Mouse (Mus musculus): ENCODE results near the gene Gp9. TPM values are rescaled to one million over a fixed set of nuclear protein-coding genes. Genes with fewer than 3 reads are reported as not detected.

Gene Gp9
- polyA plus RNA-seq, 1 experiment from 2014 or later: 3.3 TPM

GRCm38 (mm10) chr6:87736923-87737322, 40.9 kb upstream of the Gp9 start:
- H3K4me1 ChIP-seq (ENCODE audit: control insufficient read depth, insufficient read depth, low read length): peaks cover 25% of the 10 kb centered on the region
- no peak overlapping the region for H3K9ac ChIP-seq (ENCODE audit: low read length)
- no peak overlapping the region for H3K4me2 ChIP-seq (ENCODE audit: low read depth, low read length)
- ATAC-seq (replicated peaks; ENCODE audit: extremely low read depth, insufficient read depth, low FRiP score): no peak
- no peak overlapping the region for H3K27ac ChIP-seq (ENCODE audit: low read length)
- WGBS: 61% methylated on average over 4 of the region's 4 CpGs
- peaks cover 12% of the 10 kb centered on the region for H3K27me3 ChIP-seq (ENCODE audit: control insufficient read depth, insufficient read depth, low read length)
- no peaks in the 10 kb centered on the region for H3K9me3 ChIP-seq (replicated peaks; ENCODE audit: control insufficient read depth, low read length)
- H3K36me3 ChIP-seq (ENCODE audit: control insufficient read depth, insufficient read depth): no peaks in the 10 kb centered on the region
- H3K4me3 ChIP-seq (ENCODE audit: low read length): no peak overlapping the region

GRCm38 (mm10) chr6:87737921-87738626, 39.8 kb upstream of the Gp9 start:
- H3K4me1 ChIP-seq (ENCODE audit: control insufficient read depth, insufficient read depth, low read length): peaks cover 17% of the 10 kb centered on the region
- H3K27ac ChIP-seq (ENCODE audit: low read length): no peak overlapping the region
- H3K27me3 ChIP-seq (ENCODE audit: control insufficient read depth, insufficient read depth, low read length): 0 out of 2 replicates have a peak, but pooled peaks cover 4% of the 10 kb centered on the region
- no peak overlapping the region for H3K4me3 ChIP-seq (ENCODE audit: low read length)
- H3K9me3 ChIP-seq (replicated peaks; ENCODE audit: control insufficient read depth, low read length): no peaks in the 10 kb centered on the region
- no peak overlapping the region for H3K4me2 ChIP-seq (ENCODE audit: low read depth, low read length)
- no peak overlapping the region for H3K9ac ChIP-seq (ENCODE audit: low read length)
- ATAC-seq (replicated peaks; ENCODE audit: extremely low read depth, insufficient read depth, low FRiP score): no peak
- WGBS: 80% methylated on average over 4 of the region's 4 CpGs
- no peaks in the 10 kb centered on the region for H3K36me3 ChIP-seq (ENCODE audit: control insufficient read depth, insufficient read depth)

- no peak overlapping the region for H3K9ac ChIP-seq (ENCODE audit: low read length)
- no peaks in the 10 kb centered on the region for H3K27me3 ChIP-seq (ENCODE audit: control insufficient read depth, insufficient read depth, low read length)
- H3K4me2 ChIP-seq (ENCODE audit: low read depth, low read length): no peak overlapping the region
- H3K27ac ChIP-seq (ENCODE audit: low read length): peak overlapping the region; percentile 52; the same call in 1 of the 2 replicates
- H3K4me1 ChIP-seq (ENCODE audit: control insufficient read depth, insufficient read depth, low read length): peaks cover 6% of the 10 kb centered on the region; the same call in 1 of the 2 replicates
- ATAC-seq (replicated peaks; ENCODE audit: extremely low read depth, insufficient read depth, low FRiP score): 0 out of 2 replicates have a peak, but pooled peaks have one; percentile 7
- H3K9me3 ChIP-seq (replicated peaks; ENCODE audit: control insufficient read depth, low read length): no peaks in the 10 kb centered on the region
- no peaks in the 10 kb centered on the region for H3K36me3 ChIP-seq (ENCODE audit: control insufficient read depth, insufficient read depth)
- H3K4me3 ChIP-seq (ENCODE audit: low read length): no peak overlapping the region
- 30% methylated on average over 6 of the region's 6 CpGs for WGBS
Measured at GRCm38 (mm10) chr6:87739898-87740297, 38.0 kb upstream of the Gp9 start.

GRCm38 (mm10) chr6:87740496-87740895, 37.4 kb upstream of the Gp9 start:
- no peak overlapping the region for H3K27ac ChIP-seq (ENCODE audit: low read length)
- H3K36me3 ChIP-seq (ENCODE audit: control insufficient read depth, insufficient read depth): no peaks in the 10 kb centered on the region
- no peak overlapping the region for H3K4me3 ChIP-seq (ENCODE audit: low read length)
- H3K27me3 ChIP-seq (ENCODE audit: control insufficient read depth, insufficient read depth, low read length): no peaks in the 10 kb centered on the region
- no peak for ATAC-seq (replicated peaks; ENCODE audit: extremely low read depth, insufficient read depth, low FRiP score)
- no peaks in the 10 kb centered on the region for H3K9me3 ChIP-seq (replicated peaks; ENCODE audit: control insufficient read depth, low read length)
- H3K9ac ChIP-seq (ENCODE audit: low read length): no peak overlapping the region
- H3K4me2 ChIP-seq (ENCODE audit: low read depth, low read length): no peak overlapping the region
- peaks cover 6% of the 10 kb centered on the region; the same call in 1 of the 2 replicates for H3K4me1 ChIP-seq (ENCODE audit: control insufficient read depth, insufficient read depth, low read length)

GRCm38 (mm10) chr6:87741978-87742377, 35.9 kb upstream of the Gp9 start:
- Histone ChIP-seq H3K27ac (ENCODE audit: low read length) (no peak overlapping the region), H3K9me3 (replicated peaks; ENCODE audit: control insufficient read depth, low read length) (no peaks in the 10 kb centered on the region), H3K27me3 (ENCODE audit: control insufficient read depth, insufficient read depth, low read length) (no peaks in the 10 kb centered on the region), H3K4me3 (ENCODE audit: low read length) (no peak overlapping the region), H3K9ac (ENCODE audit: low read length) (no peak overlapping the region), H3K4me2 (ENCODE audit: low read depth, low read length) (no peak overlapping the region), H3K36me3 (ENCODE audit: control insufficient read depth, insufficient read depth) (no peaks in the 10 kb centered on the region), H3K4me1 (ENCODE audit: control insufficient read depth, insufficient read depth, low read length) (peaks cover 6% of the 10 kb centered on the region; the same call in 1 of the 2 replicates)
- ATAC-seq (replicated peaks; ENCODE audit: extremely low read depth, insufficient read depth, low FRiP score): no peak
- 64% methylated on average over 8 of the region's 8 CpGs for WGBS

- H3K4me3 ChIP-seq (ENCODE audit: low read length): no peak overlapping the region
- H3K27me3 ChIP-seq (ENCODE audit: control insufficient read depth, insufficient read depth, low read length): no peaks in the 10 kb centered on the region
- no peak overlapping the region for H3K9ac ChIP-seq (ENCODE audit: low read length)
- H3K9me3 ChIP-seq (replicated peaks; ENCODE audit: control insufficient read depth, low read length): no peaks in the 10 kb centered on the region
- H3K4me2 ChIP-seq (ENCODE audit: low read depth, low read length): no peak overlapping the region
- WGBS: 85% methylated on average over 5 of the region's 5 CpGs
- no peaks in the 10 kb centered on the region for H3K36me3 ChIP-seq (ENCODE audit: control insufficient read depth, insufficient read depth)
- H3K27ac ChIP-seq (ENCODE audit: low read length): no peak overlapping the region
- H3K4me1 ChIP-seq (ENCODE audit: control insufficient read depth, insufficient read depth, low read length): peaks cover 6% of the 10 kb centered on the region; the same call in 1 of the 2 replicates
- no peak for ATAC-seq (replicated peaks; ENCODE audit: extremely low read depth, insufficient read depth, low FRiP score)
Measured at GRCm38 (mm10) chr6:87742804-87743203, 35.1 kb upstream of the Gp9 start.

GRCm38 (mm10) chr6:87743281-87743680, 34.6 kb upstream of the Gp9 start:
- Histone ChIP-seq H3K36me3 (ENCODE audit: control insufficient read depth, insufficient read depth) (no peaks in the 10 kb centered on the region), H3K4me3 (ENCODE audit: low read length) (no peak overlapping the region), H3K4me1 (ENCODE audit: control insufficient read depth, insufficient read depth, low read length) (peaks cover 6% of the 10 kb centered on the region; the same call in 1 of the 2 replicates), H3K4me2 (ENCODE audit: low read depth, low read length) (no peak overlapping the region), H3K9me3 (replicated peaks; ENCODE audit: control insufficient read depth, low read length) (no peaks in the 10 kb centered on the region), H3K9ac (ENCODE audit: low read length) (no peak overlapping the region), H3K27me3 (ENCODE audit: control insufficient read depth, insufficient read depth, low read length) (no peaks in the 10 kb centered on the region), H3K27ac (ENCODE audit: low read length) (no peak overlapping the region)
- WGBS: 69% methylated on average over 5 of the region's 5 CpGs
- no peak for ATAC-seq (replicated peaks; ENCODE audit: extremely low read depth, insufficient read depth, low FRiP score)

- Histone ChIP-seq H3K36me3 (ENCODE audit: control insufficient read depth, insufficient read depth) (no peaks in the 10 kb centered on the region), H3K27ac (ENCODE audit: low read length) (no peak overlapping the region), H3K4me3 (ENCODE audit: low read length) (no peak overlapping the region), H3K27me3 (ENCODE audit: control insufficient read depth, insufficient read depth, low read length) (no peaks in the 10 kb centered on the region), H3K9me3 (replicated peaks; ENCODE audit: control insufficient read depth, low read length) (no peaks in the 10 kb centered on the region), H3K4me2 (ENCODE audit: low read depth, low read length) (no peak overlapping the region), H3K9ac (ENCODE audit: low read length) (no peak overlapping the region), H3K4me1 (ENCODE audit: control insufficient read depth, insufficient read depth, low read length) (peaks cover 4% of the 10 kb centered on the region; the same call in 1 of the 2 replicates)
- no peak for ATAC-seq (replicated peaks; ENCODE audit: extremely low read depth, insufficient read depth, low FRiP score)
- 68% methylated on average over 3 of the region's 3 CpGs for WGBS
Measured at GRCm38 (mm10) chr6:87744632-87745031, 33.2 kb upstream of the Gp9 start.

GRCm38 (mm10) chr6:87745301-87745700, 32.6 kb upstream of the Gp9 start:
- Histone ChIP-seq H3K27ac (ENCODE audit: low read length) (no peak overlapping the region), H3K4me3 (ENCODE audit: low read length) (no peak overlapping the region), H3K4me1 (ENCODE audit: control insufficient read depth, insufficient read depth, low read length) (no peaks in the 10 kb centered on the region; the same call in 1 of the 2 replicates), H3K9ac (ENCODE audit: low read length) (no peak overlapping the region), H3K36me3 (ENCODE audit: control insufficient read depth, insufficient read depth) (no peaks in the 10 kb centered on the region), H3K4me2 (ENCODE audit: low read depth, low read length) (no peak overlapping the region), H3K27me3 (ENCODE audit: control insufficient read depth, insufficient read depth, low read length) (no peaks in the 10 kb centered on the region), H3K9me3 (replicated peaks; ENCODE audit: control insufficient read depth, low read length) (no peaks in the 10 kb centered on the region)
- WGBS: 17% methylated on average over 1 of the region's 1 CpGs
- no peak for ATAC-seq (replicated peaks; ENCODE audit: extremely low read depth, insufficient read depth, low FRiP score)

Data from heart, embryonic 16.5 days (tissue).